Mouse (Mus musculus): ENCODE measurements at regions not wholly inside any gene's neighbourhood (a gene's known extent, or its start where the extent isn't known, plus 50 kb on each side); places are given as distances from the start of the nearest gene placed in this dataset.

DNA sequence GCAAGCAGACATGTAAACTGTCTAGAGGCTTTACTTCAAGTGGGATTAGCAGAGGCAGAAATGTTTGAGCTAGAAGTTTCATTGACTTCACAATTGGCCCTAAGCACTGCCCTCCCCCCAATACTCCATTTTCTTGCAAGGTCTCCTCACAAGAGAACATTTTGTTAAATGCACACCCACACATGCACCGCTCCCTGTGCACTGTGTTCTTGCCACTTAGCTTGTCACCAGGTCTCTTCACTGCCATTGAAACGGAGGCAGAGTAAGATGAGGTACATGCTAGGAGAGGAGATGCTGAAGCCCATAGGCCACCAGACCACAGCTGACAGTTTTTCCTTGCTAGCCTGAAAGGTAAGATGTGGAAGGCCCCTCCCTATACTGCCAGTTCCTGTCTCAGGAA, 53.0 kb upstream of the Lars2 start:
- in situ Hi-C loops (cut with MboI, MseI), result loop anchor here in 1 of 2 experiments (5.0 kb wide), 1 partner anchor 39 kb away; no protein-coding TSS in a partner anchor

Measured in T-helper 17 cell (primary cell).